Mouse (Mus musculus): ENCODE results near the gene Gtse1. TPM values are rescaled to one million over a fixed set of nuclear protein-coding genes. Genes with fewer than 3 reads are reported as not detected.

Gtse1 gene
- polyA plus RNA-seq, 1 experiment from 2014 or later = 4.8 TPM

DNA sequence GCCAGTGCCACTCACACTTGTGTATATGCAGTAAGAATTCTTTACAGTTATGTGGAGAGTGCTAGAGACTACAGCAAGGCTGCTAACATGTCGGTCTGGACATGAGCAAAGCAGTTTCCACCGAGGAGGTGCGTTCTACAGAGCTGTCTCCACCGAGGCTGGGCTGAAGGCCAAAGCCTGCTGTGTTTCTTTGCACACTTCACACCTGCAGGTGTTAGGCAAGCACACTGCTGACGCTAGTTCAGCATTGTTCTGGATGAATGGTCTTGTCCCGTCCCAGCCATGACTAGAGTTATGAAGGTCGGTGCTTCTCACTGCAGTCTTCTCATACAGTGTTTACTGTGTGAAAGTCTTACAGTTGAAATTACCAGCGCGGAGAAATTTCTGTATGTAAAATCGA is 32.4 kb downstream of the Gtse1 start:
- no peaks in the 10 kb centered on the region for H3K9me3 ChIP-seq (ENCODE audit: control insufficient read depth, low read length)
- H3K27me3 ChIP-seq (ENCODE audit: control insufficient read depth, insufficient read depth, low read length) = no peaks in the 10 kb centered on the region
- H3K4me1 ChIP-seq (replicated peaks; ENCODE audit: control insufficient read depth, insufficient read depth, low read length) = no peaks in the 10 kb centered on the region
- DNase-seq (ENCODE audit: low spot score) = no peak
- H3K27ac ChIP-seq = peak overlapping the region; percentile 47; the same call in 1 of the 2 replicates
- H3K4me3 ChIP-seq (replicated peaks; ENCODE audit: low read length) = no peak overlapping the region
- H3K36me3 ChIP-seq (replicated peaks; ENCODE audit: control insufficient read depth, insufficient read depth) = peaks cover 75% of the 10 kb centered on the region
- no peak overlapping the region for H3K9ac ChIP-seq
- ATAC-seq (ENCODE audit: low FRiP score) = 0 out of 2 replicates have a peak, but pooled peaks have one; percentile 32
- H3K4me2 ChIP-seq (replicated peaks) = no peak overlapping the region
- WGBS = 64% methylated on average over 10 of the region's 10 CpGs

DNA sequence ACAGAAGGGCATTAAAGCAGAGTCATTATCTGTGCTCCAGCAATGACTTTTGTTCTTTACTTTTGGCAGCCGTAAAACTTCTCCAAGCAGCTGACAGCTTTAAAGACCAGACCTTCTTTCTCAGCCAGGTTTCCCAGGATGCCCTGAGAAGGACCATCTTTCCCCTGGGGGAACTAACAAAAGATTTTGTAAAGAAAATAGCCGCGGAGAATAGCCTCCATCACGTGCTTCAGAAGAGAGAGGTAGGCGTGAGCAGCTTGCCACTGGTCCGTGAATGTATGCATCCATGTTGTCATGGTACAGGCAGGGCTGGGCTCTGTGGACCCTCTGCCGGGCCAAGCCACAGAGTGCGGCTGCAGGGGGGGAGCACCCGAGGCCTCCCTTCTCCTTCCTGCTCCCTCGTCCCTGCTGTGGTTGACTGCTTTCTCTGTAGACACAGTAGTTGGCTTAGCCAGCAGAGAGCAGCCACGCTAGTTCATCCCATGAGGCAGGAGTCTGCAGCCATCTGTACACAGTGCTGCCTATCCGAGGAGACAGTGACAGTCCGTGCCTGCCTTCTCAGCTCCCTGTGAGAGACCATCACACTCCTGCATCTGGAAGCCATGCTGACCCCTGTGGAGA is 33.1 kb downstream of the Gtse1 start:
- Histone ChIP-seq H3K4me1 (replicated peaks; ENCODE audit: control insufficient read depth, insufficient read depth, low read length) (no peaks in the 10 kb centered on the region), H3K9me3 (ENCODE audit: control insufficient read depth, low read length) (no peaks in the 10 kb centered on the region), H3K27me3 (ENCODE audit: control insufficient read depth, insufficient read depth, low read length) (no peaks in the 10 kb centered on the region), H3K9ac (no peak overlapping the region), H3K27ac (peak overlapping the region; percentile 65), H3K36me3 (replicated peaks; ENCODE audit: control insufficient read depth, insufficient read depth) (peaks cover 78% of the 10 kb centered on the region), H3K4me3 (replicated peaks; ENCODE audit: low read length) (no peak overlapping the region), H3K4me2 (replicated peaks) (no peak overlapping the region)
- ATAC-seq (ENCODE audit: low FRiP score) (peak; percentile 84), DNase-seq (ENCODE audit: low spot score) (peak; percentile 37)
- 34% methylated on average over 13 of the region's 13 CpGs for WGBS

DNA sequence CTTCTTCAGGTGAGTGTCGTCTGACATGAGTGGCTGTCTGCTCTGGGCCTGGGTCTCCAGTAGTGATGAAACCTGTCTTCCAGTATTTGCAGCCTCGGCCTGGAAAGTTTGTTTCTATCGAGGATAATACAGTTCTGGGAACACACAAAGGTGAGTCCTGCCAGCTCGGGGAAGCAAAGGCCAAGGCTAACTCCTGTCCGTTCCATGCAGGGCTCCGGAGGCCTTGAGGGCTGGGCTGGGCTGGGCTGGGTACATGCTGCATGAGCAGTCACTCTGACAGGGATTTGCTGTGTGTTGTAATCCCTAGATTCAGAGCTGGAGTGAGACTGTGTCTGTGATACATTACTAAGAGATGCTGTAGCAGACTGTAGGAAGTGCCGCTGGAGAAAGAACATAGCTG is 34.3 kb downstream of the Gtse1 start:
- no peaks in the 10 kb centered on the region for H3K4me1 ChIP-seq (replicated peaks; ENCODE audit: control insufficient read depth, insufficient read depth, low read length)
- H3K36me3 ChIP-seq (replicated peaks; ENCODE audit: control insufficient read depth, insufficient read depth) = peaks cover 79% of the 10 kb centered on the region
- ATAC-seq (ENCODE audit: low FRiP score) (no peak), DNase-seq (ENCODE audit: low spot score) (no peak)
- H3K27me3 ChIP-seq (ENCODE audit: control insufficient read depth, insufficient read depth, low read length) = no peaks in the 10 kb centered on the region
- H3K9ac ChIP-seq = no peak overlapping the region
- H3K4me2 ChIP-seq (replicated peaks) = no peak overlapping the region
- H3K4me3 ChIP-seq (replicated peaks; ENCODE audit: low read length) = no peak overlapping the region
- H3K9me3 ChIP-seq (ENCODE audit: control insufficient read depth, low read length) = no peaks in the 10 kb centered on the region
- 94% methylated on average over 7 of the region's 7 CpGs for WGBS
- no peak overlapping the region; the same call in 1 of the 2 replicates for H3K27ac ChIP-seq

DNA sequence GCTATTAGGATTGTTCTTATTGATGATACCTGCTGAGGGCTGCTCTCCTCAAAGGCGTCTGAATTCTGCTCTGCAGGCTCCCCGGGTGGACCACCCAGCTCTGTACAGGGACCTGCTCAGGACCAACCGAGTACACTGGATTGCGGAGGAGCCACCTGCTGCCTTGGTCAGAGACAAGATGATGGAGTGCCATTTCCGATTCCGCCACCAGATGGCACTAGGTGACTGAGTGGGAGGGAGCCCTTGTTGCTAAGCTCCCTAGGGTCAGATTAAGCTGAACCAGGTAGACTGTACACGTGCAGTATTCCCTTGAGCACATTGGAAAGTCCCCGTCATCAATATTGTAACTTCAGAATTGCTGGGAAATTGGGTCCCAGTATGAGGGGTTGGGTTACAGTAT is 36.7 kb downstream of the Gtse1 start:
- H3K4me1 ChIP-seq (replicated peaks; ENCODE audit: control insufficient read depth, insufficient read depth, low read length) = no peaks in the 10 kb centered on the region
- 14% methylated on average over 8 of the region's 8 CpGs for WGBS
- H3K4me2 ChIP-seq (replicated peaks) = no peak overlapping the region
- H3K27ac ChIP-seq = no peak overlapping the region
- 0 out of 2 replicates have a peak, but pooled peaks have one; percentile 15 for ATAC-seq (ENCODE audit: low FRiP score)
- peaks cover 63% of the 10 kb centered on the region for H3K36me3 ChIP-seq (replicated peaks; ENCODE audit: control insufficient read depth, insufficient read depth)
- no peak overlapping the region for H3K9ac ChIP-seq
- H3K4me3 ChIP-seq (replicated peaks; ENCODE audit: low read length) = no peak overlapping the region
- no peaks in the 10 kb centered on the region for H3K27me3 ChIP-seq (ENCODE audit: control insufficient read depth, insufficient read depth, low read length)
- DNase-seq (ENCODE audit: low spot score) = peak; percentile 92
- no peaks in the 10 kb centered on the region for H3K9me3 ChIP-seq (ENCODE audit: control insufficient read depth, low read length)

DNA sequence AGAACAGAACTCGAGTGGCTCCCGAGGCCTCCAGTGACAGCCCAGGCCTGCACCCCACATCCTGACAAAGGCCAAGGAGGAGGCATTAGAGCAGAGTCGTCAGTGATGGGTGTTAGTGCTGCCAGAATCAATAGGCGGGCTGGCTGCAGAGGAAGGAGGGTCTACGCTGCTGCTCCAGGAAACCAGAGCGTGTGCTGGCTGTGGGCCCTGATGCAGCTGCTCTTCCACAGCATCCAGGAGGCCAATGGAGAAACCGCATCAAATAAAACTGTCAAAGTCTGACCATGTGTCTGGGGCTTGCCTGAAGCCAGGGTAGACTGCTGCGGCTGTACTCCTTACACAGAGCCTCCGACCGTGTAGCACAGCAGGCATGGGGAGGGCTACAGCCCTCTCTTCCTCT is 37.6 kb downstream of the Gtse1 start:
- Histone ChIP-seq H3K36me3 (replicated peaks; ENCODE audit: control insufficient read depth, insufficient read depth) (peaks cover 57% of the 10 kb centered on the region), H3K4me1 (replicated peaks; ENCODE audit: control insufficient read depth, insufficient read depth, low read length) (no peaks in the 10 kb centered on the region), H3K9ac (no peak overlapping the region), H3K4me2 (replicated peaks) (no peak overlapping the region), H3K27ac (no peak overlapping the region), H3K4me3 (replicated peaks; ENCODE audit: low read length) (no peak overlapping the region), H3K9me3 (ENCODE audit: control insufficient read depth, low read length) (no peaks in the 10 kb centered on the region), H3K27me3 (ENCODE audit: control insufficient read depth, insufficient read depth, low read length) (no peaks in the 10 kb centered on the region)
- WGBS = 78% methylated on average over 10 of the region's 10 CpGs
- DNase-seq (ENCODE audit: low spot score) = no peak
- ATAC-seq (ENCODE audit: low FRiP score) = no peak

DNA sequence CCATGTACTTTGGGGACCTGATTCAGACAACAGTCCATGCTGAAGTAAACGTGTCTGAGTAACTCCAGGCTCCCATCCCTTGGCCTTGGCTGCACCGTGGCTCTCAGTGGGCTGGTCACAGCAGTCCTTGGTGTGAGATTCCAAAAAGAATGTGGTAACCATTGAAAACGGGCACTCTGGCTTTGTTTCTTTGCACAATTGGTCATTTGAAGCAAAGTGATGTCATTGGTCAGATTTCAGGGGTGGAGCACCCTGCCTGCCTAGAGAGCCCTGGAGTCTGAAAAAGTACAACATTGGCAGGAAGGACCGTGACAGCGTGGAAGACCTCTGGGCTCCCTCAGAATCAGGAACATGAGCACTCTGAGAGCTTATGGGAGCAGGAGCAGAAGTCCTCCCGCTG is 39.9 kb downstream of the Gtse1 start:
- Histone ChIP-seq H3K4me2 (replicated peaks) (no peak overlapping the region), H3K27me3 (ENCODE audit: control insufficient read depth, insufficient read depth, low read length) (no peaks in the 10 kb centered on the region), H3K4me1 (replicated peaks; ENCODE audit: control insufficient read depth, insufficient read depth, low read length) (no peaks in the 10 kb centered on the region), H3K9me3 (ENCODE audit: control insufficient read depth, low read length) (no peaks in the 10 kb centered on the region), H3K27ac (no peak overlapping the region), H3K4me3 (replicated peaks; ENCODE audit: low read length) (no peak overlapping the region), H3K9ac (no peak overlapping the region), H3K36me3 (replicated peaks; ENCODE audit: control insufficient read depth, insufficient read depth) (peaks cover 35% of the 10 kb centered on the region)
- DNase-seq (ENCODE audit: low spot score) (no peak), ATAC-seq (ENCODE audit: low FRiP score) (no peak)
- WGBS = 49% methylated on average over 6 of the region's 6 CpGs

DNA sequence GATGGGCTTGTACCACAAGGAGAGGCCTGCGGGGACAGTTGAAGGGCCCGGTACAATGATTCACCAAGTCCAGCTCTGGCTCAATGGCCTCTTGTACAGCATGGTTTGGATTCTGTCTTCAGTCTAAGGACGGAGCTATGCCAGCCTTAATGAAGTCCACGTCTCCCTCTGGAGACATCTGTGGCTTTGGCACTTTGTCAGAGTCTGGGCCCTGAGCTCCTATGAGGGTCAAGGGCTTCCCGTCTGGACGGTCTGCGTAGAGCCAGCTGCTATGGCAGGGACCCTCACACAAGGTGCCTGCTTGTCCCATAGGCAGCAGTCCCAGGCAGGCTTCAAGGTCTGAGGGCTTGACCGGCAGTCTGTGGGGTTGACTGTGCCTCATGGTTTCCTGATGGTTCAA is 40.8 kb downstream of the Gtse1 start:
- DNase-seq (ENCODE audit: low spot score) = no peak
- Histone ChIP-seq H3K4me3 (replicated peaks; ENCODE audit: low read length) (no peak overlapping the region), H3K4me1 (replicated peaks; ENCODE audit: control insufficient read depth, insufficient read depth, low read length) (no peaks in the 10 kb centered on the region), H3K9me3 (ENCODE audit: control insufficient read depth, low read length) (no peaks in the 10 kb centered on the region), H3K9ac (no peak overlapping the region), H3K4me2 (replicated peaks) (no peak overlapping the region), H3K27ac (no peak overlapping the region), H3K36me3 (replicated peaks; ENCODE audit: control insufficient read depth, insufficient read depth) (peaks cover 26% of the 10 kb centered on the region), H3K27me3 (ENCODE audit: control insufficient read depth, insufficient read depth, low read length) (no peaks in the 10 kb centered on the region)
- WGBS = 80% methylated on average over 8 of the region's 8 CpGs
- ATAC-seq (ENCODE audit: low FRiP score) = no peak

DNA sequence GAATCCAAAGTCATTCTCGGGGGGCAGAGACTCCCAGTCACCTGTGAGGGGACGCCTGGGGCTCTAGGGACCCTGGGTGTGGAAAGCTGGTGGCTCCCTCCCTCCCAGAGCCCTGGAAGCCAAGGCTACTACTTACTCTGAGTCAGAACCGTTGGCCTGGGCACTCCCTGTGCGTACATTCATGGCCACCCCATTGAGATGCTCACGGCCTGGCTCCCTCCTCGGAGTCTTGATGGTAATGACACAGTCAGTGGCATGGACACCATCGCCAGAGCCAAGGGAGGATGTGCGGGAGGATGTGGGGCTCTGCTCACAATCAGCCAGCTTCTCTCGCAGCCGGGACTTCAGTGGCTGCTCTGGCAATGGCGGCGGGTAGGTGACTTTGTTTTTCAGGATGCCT is 41.3 kb downstream of the Gtse1 start:
- Histone ChIP-seq H3K9ac (no peak overlapping the region), H3K36me3 (replicated peaks; ENCODE audit: control insufficient read depth, insufficient read depth) (peaks cover 21% of the 10 kb centered on the region), H3K27ac (no peak overlapping the region), H3K4me2 (replicated peaks) (no peak overlapping the region), H3K4me1 (replicated peaks; ENCODE audit: control insufficient read depth, insufficient read depth, low read length) (no peaks in the 10 kb centered on the region), H3K27me3 (ENCODE audit: control insufficient read depth, insufficient read depth, low read length) (no peaks in the 10 kb centered on the region), H3K4me3 (replicated peaks; ENCODE audit: low read length) (no peak overlapping the region), H3K9me3 (ENCODE audit: control insufficient read depth, low read length) (no peaks in the 10 kb centered on the region)
- ATAC-seq (ENCODE audit: low FRiP score) (no peak), DNase-seq (ENCODE audit: low spot score) (no peak)
- WGBS = 80% methylated on average over 12 of the region's 12 CpGs

DNA sequence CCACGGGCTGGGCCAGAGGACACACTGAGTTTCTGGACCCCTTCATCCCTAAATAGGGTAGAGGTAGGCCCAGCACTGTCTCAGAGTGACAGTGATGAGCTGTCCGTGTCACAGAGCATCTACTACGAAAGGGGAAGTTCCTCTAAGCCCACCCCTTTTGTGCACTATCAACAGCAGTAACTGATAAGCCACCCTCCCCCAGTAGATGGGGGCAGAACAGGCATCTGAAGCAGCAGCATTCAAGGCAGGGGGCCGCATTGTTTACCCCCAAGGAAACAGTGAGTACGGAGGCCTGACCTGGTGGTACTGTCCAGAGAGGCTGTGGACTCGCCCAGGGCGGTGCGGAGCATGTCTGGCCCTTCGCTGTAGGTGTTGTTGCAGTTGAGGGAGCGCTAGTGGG is 43.0 kb downstream of the Gtse1 start:
- Histone ChIP-seq H3K9ac (no peak overlapping the region), H3K4me2 (replicated peaks) (no peak overlapping the region), H3K36me3 (replicated peaks; ENCODE audit: control insufficient read depth, insufficient read depth) (peaks cover 9% of the 10 kb centered on the region), H3K4me1 (replicated peaks; ENCODE audit: control insufficient read depth, insufficient read depth, low read length) (no peaks in the 10 kb centered on the region), H3K27me3 (ENCODE audit: control insufficient read depth, insufficient read depth, low read length) (no peaks in the 10 kb centered on the region), H3K4me3 (replicated peaks; ENCODE audit: low read length) (no peak overlapping the region), H3K27ac (no peak overlapping the region), H3K9me3 (ENCODE audit: control insufficient read depth, low read length) (no peaks in the 10 kb centered on the region)
- DNase-seq (ENCODE audit: low spot score) (no peak), ATAC-seq (ENCODE audit: low FRiP score) (0 out of 2 replicates have a peak, but pooled peaks have one; percentile 26)
- WGBS = 87% methylated on average over 10 of the region's 10 CpGs

DNA sequence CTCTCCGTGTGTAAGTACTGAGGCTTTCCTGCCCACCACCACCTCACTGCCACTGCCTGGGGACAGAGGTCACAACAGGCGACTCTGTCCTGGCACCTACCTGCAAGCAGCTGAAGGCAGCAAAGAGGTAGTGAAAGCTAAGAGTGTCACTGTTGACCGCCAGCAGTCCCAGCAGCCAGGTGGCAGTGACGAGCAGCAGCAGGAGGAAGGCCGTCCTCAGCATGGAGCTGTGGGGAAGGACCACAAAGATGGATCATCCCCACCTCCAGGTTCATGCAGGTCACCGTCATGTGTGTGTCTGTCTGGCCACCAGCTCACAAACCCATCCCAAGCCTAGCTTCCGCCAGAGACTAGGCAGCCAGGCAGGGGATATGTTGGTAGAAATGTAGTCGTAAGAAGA is 44.3 kb downstream of the Gtse1 start:
- DNase-seq (ENCODE audit: low spot score) (no peak), ATAC-seq (ENCODE audit: low FRiP score) (no peak)
- Histone ChIP-seq H3K9ac (no peak overlapping the region), H3K4me1 (replicated peaks; ENCODE audit: control insufficient read depth, insufficient read depth, low read length) (no peaks in the 10 kb centered on the region), H3K4me2 (replicated peaks) (no peak overlapping the region), H3K27ac (no peak overlapping the region), H3K27me3 (ENCODE audit: control insufficient read depth, insufficient read depth, low read length) (no peaks in the 10 kb centered on the region), H3K9me3 (ENCODE audit: control insufficient read depth, low read length) (no peaks in the 10 kb centered on the region), H3K4me3 (replicated peaks; ENCODE audit: low read length) (no peak overlapping the region), H3K36me3 (replicated peaks; ENCODE audit: control insufficient read depth, insufficient read depth) (no peaks in the 10 kb centered on the region)
- 74% methylated on average over 8 of the region's 8 CpGs for WGBS
